Mouse (Mus musculus): Measurements from ENCODE around the gene Zswim4. TPM values are rescaled to one million over a fixed set of nuclear protein-coding genes. Genes with fewer than 3 reads are reported as not detected.

Zswim4 gene
- 63.1 and 67.1 TPM in 2 replicates for polyA plus RNA-seq (2012; rRNA removed)

GRCm38 (mm10) chr8:84236998-84237473, at the start of gene Zswim4:
Gene Zswim4, minus strand, starts transcription at chr8:84237055.
- DNase-seq (ENCODE audit: low read depth): peak; percentile 100
- TF ChIP-seq CTCF (IDR thresholded peaks at IDR 0.05; ENCODE audit: borderline replicate concordance, extremely low read depth, insufficient read depth, insufficient read length): no peak
- TF ChIP-seq POLR2A (IDR thresholded peaks at IDR 0.05; ENCODE audit: borderline replicate concordance, extremely low read depth, insufficient read depth, insufficient read length, poor library complexity, severe bottlenecking): peak; percentile 79; the same call in 1 of the 2 replicates

- peak; percentile 54; the same call in 1 of the 2 replicates for TF ChIP-seq CTCF (IDR thresholded peaks at IDR 0.05; ENCODE audit: borderline replicate concordance, extremely low read depth, insufficient read depth, insufficient read length)
These were observed 48.8 kb upstream of the Zswim4 start for GRCm38 (mm10) chr8:84285665-84286064.

GRCm38 (mm10) chr8:84284608-84285063, 47.8 kb upstream of the Zswim4 start:
- DNase-seq (ENCODE audit: low read depth): no peak
- no peak for TF ChIP-seq POLR2A (IDR thresholded peaks at IDR 0.05; ENCODE audit: borderline replicate concordance, extremely low read depth, insufficient read depth, insufficient read length, poor library complexity, severe bottlenecking)
- TF ChIP-seq CTCF (IDR thresholded peaks at IDR 0.05; ENCODE audit: borderline replicate concordance, extremely low read depth, insufficient read depth, insufficient read length): no peak

More at GRCm38 (mm10) chr8:84285665-84286064, 48.8 kb upstream of the Zswim4 start:
- peak; percentile 53 for DNase-seq (ENCODE audit: low read depth)

GRCm38 (mm10) chr8:84280777-84281176, 43.9 kb upstream of the Zswim4 start:
- no peak for DNase-seq (ENCODE audit: low read depth)
- no peak for TF ChIP-seq POLR2A (IDR thresholded peaks at IDR 0.05; ENCODE audit: borderline replicate concordance, extremely low read depth, insufficient read depth, insufficient read length, poor library complexity, severe bottlenecking)
- no peak for TF ChIP-seq CTCF (IDR thresholded peaks at IDR 0.05; ENCODE audit: borderline replicate concordance, extremely low read depth, insufficient read depth, insufficient read length)

- no peak for DNase-seq (ENCODE audit: low read depth)
- TF ChIP-seq POLR2A (IDR thresholded peaks at IDR 0.05; ENCODE audit: borderline replicate concordance, extremely low read depth, insufficient read depth, insufficient read length, poor library complexity, severe bottlenecking) (no peak), CTCF (IDR thresholded peaks at IDR 0.05; ENCODE audit: borderline replicate concordance, extremely low read depth, insufficient read depth, insufficient read length) (no peak)
These were observed 39.6 kb upstream of the Zswim4 start for GRCm38 (mm10) chr8:84276447-84276846.

GRCm38 (mm10) chr8:84273968-84274367, 37.1 kb upstream of the Zswim4 start:
- DNase-seq (ENCODE audit: low read depth): no peak
- no peak for TF ChIP-seq POLR2A (IDR thresholded peaks at IDR 0.05; ENCODE audit: borderline replicate concordance, extremely low read depth, insufficient read depth, insufficient read length, poor library complexity, severe bottlenecking)
- TF ChIP-seq CTCF (IDR thresholded peaks at IDR 0.05; ENCODE audit: borderline replicate concordance, extremely low read depth, insufficient read depth, insufficient read length): no peak

- no peak for TF ChIP-seq CTCF (IDR thresholded peaks at IDR 0.05; ENCODE audit: borderline replicate concordance, extremely low read depth, insufficient read depth, insufficient read length)
- no peak for TF ChIP-seq POLR2A (IDR thresholded peaks at IDR 0.05; ENCODE audit: borderline replicate concordance, extremely low read depth, insufficient read depth, insufficient read length, poor library complexity, severe bottlenecking)
- no peak for DNase-seq (ENCODE audit: low read depth)
These were observed 35.4 kb upstream of the Zswim4 start for GRCm38 (mm10) chr8:84272302-84272701.

GRCm38 (mm10) chr8:84269950-84270773, 33.3 kb upstream of the Zswim4 start, which contains the start of gene Ccdc130:
Gene Ccdc130, minus strand, starts transcription at chr8:84270380.
- TF ChIP-seq CTCF (IDR thresholded peaks at IDR 0.05; ENCODE audit: borderline replicate concordance, extremely low read depth, insufficient read depth, insufficient read length) (no peak), POLR2A (IDR thresholded peaks at IDR 0.05; ENCODE audit: borderline replicate concordance, extremely low read depth, insufficient read depth, insufficient read length, poor library complexity, severe bottlenecking) (peak; percentile 63; the same call in 1 of the 2 replicates)
- DNase-seq (ENCODE audit: low read depth): peak; percentile 100

GRCm38 (mm10) chr8:84261098-84261497, 24.2 kb upstream of the Zswim4 start:
- no peak for DNase-seq (ENCODE audit: low read depth)

GRCm38 (mm10) chr8:84256822-84257610, 20.2 kb upstream of the Zswim4 start, which contains the start of gene Mri1:
Gene Mri1, minus strand, starts transcription at chr8:84257326.
- DNase-seq (ENCODE audit: low read depth): peak; percentile 96
- no peak for TF ChIP-seq CTCF (IDR thresholded peaks at IDR 0.05; ENCODE audit: borderline replicate concordance, extremely low read depth, insufficient read depth, insufficient read length)
- TF ChIP-seq POLR2A (IDR thresholded peaks at IDR 0.05; ENCODE audit: borderline replicate concordance, extremely low read depth, insufficient read depth, insufficient read length, poor library complexity, severe bottlenecking): peak; percentile 55; the same call in 1 of the 2 replicates

More at GRCm38 (mm10) chr8:84261098-84261497, 24.2 kb upstream of the Zswim4 start:
- TF ChIP-seq POLR2A (IDR thresholded peaks at IDR 0.05; ENCODE audit: borderline replicate concordance, extremely low read depth, insufficient read depth, insufficient read length, poor library complexity, severe bottlenecking) (no peak), CTCF (IDR thresholded peaks at IDR 0.05; ENCODE audit: borderline replicate concordance, extremely low read depth, insufficient read depth, insufficient read length) (no peak)

GRCm38 (mm10) chr8:84256458-84256821, 19.6 kb upstream of the Zswim4 start:
- TF ChIP-seq CTCF (IDR thresholded peaks at IDR 0.05; ENCODE audit: borderline replicate concordance, extremely low read depth, insufficient read depth, insufficient read length): no peak
- DNase-seq (ENCODE audit: low read depth): peak; percentile 58
